Mouse (Mus musculus) monocyte, adult 5-6 weeks (primary cell): Measurements from ENCODE around the gene Cwc25. TPM values are rescaled to one million over a fixed set of nuclear protein-coding genes. Genes with fewer than 3 reads are reported as not detected.

ENCODE experiments used
- ATAC-seq: fragments of 153-309, 156-312 bp; replicated peaks from 2 replicates; pipeline ENCODE4 v1.8.0; 2017; ENCODE audit warnings: mild to moderate bottlenecking; ENCODE audit not compliant: low TSS enrichment, insufficient number of reproducible peaks, severe bottlenecking, poor library complexity, low FRiP score
- total RNA-seq: library from RNA; stranded (forward); fragments of 200-1000, 200-491, 200-594 nt; gene quantifications from 3 replicates; pipeline ENCODE4 v1.2.3, GENCODE M21; 2017

Cwc25 gene
- total RNA-seq, 1 experiment from 2014 or later: 43.5 TPM

DNA sequence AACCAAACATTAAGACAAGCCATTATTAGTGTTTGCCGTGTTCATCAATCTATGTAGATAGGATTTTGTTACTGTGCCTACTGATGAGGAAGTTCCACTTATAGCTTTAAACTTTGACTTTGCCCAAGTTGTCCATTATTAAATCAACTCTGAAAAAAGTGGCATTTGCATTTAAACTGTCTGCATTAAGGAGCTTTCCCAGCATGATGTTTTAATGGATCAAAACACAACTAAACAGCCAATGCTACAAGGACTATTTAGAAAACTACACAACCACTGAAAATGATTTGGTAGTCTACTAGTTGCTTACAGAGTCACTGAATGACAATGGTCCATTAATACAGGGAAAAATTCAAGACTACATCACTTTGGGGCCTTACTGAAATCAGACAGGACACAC lies 12.6 kb upstream of the Cwc25 start:
- no peak for ATAC-seq

- no peak for ATAC-seq
These were observed 10.8 kb upstream of the Cwc25 start for GRCm38 (mm10) chr11:97777129-97777529.

DNA sequence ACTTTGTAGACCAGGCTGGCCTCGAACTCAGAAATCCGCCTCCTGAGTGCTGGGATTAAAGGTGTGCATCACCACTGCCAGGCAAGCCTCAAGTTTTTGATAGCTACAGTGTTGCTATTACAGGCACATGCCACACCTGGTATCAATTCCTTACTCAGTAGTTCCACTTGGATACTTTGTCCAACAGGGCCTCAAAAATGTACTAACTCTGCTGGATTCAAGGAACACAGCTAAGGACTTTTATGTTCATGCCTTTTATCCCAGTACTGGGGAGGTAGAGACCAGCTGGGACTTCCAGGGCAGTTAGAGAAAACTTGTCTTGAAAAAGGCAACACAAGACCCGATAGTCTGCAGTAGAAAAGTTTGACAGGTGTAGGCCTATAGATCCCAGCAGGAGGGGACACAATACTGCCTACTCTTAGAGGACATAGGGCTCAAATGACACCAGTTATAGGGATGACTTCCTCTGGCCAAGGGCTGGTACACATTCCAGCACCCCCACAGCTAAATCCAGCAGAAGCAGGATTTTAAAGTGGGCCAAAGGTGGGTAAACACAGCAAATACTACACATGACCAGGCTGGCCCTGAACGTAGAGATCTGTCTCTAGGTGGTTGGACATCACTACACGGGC lies 10.3 kb upstream of the Cwc25 start:
- no peak for ATAC-seq

DNA sequence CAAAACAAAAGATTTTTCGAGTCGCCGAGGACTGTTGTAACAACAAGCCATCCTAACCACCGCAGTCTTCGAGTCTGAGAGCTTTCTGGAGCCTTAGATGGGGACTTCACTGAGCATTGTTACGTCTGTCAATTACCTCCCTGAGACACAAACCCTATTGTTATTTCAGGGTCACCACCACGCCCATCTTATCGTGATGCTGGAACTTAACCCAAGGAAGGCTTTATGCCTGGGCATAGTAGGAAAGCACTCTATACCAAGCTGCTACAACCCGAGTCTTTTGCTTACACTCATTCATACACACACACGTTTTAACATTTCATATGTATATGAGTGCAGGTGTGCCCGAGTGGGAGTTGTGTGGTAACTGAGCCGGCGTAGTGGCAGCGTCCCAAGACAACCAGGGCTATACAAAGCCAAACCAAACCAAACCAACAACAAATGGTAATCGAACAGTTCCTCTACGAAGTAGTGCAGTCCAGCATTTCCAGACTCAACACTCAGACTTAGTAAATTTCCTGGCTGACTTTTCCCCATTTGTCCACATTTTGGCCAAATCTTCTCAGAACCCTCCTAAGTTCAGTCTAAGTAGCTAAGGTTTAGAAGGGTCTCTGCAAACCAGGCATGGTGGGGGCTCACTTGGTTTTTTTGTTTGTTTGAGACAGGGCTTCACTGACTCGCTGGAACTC lies 9.6 kb upstream of the Cwc25 start, which contains the start of gene 1700001P01Rik:
Gene 1700001P01Rik, minus strand, starts transcription at position 111 of the 689 bp plus-strand sequence.
- ATAC-seq: no peak

DNA sequence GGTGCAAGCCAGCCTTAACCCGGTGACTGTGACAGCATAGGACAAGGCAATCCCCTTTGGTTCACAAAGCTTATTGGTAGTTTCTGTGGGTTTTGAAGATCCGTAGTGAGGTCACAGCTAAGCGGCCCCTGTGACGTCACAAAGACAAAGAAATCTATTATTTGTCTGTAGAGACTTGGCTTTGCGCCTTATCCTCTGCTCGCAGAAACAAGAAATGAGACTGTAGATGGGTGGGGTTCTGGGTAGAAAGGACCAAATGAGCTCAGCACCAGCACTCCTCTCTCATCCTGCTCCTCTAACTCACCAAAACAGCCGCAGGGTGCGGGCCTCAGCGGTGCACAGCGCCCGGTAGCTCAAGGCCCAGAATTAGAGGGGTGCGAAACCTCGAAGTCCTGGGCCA lies 8.8 kb upstream of the Cwc25 start:
- no peak for ATAC-seq

DNA sequence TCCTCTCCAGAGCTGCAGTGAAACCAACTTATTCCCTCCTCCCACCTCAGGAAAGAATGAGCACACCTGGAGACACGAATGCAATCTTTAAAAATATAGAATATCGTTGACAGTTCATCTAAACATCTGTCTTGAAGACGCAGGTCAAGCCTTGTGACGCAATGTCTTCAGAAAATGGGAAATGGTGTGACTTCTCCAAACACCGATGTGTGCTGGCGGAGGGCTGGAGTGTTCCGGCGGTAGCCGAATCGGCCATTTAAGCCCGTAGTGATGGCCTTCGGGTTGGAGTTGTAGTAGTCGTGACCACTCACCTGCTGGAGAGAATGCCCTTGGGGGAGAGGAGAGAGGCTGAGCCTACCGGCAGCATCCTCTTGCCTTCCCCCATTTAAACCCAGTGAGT lies 5.1 kb upstream of the Cwc25 start:
- ATAC-seq: peak; percentile 56

- ATAC-seq: no peak
These were observed 3.3 kb upstream of the Cwc25 start for GRCm38 (mm10) chr11:97769704-97770103.

DNA sequence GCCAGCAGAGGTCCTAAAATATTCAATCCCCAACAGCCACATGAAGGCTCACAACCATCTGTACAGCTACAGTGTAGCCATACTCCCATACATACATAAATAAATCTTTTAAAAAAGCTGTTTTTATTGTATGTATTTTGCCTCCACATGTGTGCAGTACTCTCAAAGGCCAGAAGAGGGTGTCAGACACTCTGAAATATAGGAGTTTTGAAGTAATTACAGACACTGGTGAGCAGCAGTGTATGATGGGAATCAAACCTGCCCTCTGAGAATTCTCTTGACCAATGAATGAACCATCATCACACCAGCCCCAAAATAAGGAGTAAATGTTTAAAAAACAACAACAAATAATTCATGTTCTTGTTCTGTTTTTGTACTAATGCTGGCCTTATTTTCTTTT lies 4.7 kb downstream of the Cwc25 start:
- ATAC-seq: no peak

DNA sequence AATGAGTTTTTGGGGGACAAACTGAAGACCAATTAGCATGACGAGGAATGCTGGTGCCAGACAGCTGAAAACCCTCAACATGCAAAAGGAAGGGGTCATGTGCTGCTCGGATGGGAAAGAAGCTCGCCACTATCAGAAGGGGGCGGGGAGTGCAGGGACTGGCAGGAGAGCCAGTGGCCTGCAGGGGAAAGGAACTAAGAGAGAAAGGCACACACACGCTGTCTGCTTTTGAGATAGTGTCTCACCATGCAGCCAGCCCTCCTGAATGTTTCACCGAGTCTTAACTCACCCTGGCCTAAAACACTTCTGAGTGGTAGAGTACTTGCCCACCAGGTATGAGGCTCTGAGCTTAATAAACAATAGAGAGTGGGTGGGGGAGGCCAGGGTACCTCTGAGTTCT lies 7.4 kb downstream of the Cwc25 start:
- no peak for ATAC-seq

GRCm38 (mm10) chr11:97758125-97758524 lies 8.2 kb downstream of the Cwc25 start:
- no peak for ATAC-seq

GRCm38 (mm10) chr11:97753277-97753676 lies 13.1 kb downstream of the Cwc25 start:
- ATAC-seq: no peak

GRCm38 (mm10) chr11:97748496-97748895 lies 17.9 kb downstream of the Cwc25 start:
- no peak for ATAC-seq

DNA sequence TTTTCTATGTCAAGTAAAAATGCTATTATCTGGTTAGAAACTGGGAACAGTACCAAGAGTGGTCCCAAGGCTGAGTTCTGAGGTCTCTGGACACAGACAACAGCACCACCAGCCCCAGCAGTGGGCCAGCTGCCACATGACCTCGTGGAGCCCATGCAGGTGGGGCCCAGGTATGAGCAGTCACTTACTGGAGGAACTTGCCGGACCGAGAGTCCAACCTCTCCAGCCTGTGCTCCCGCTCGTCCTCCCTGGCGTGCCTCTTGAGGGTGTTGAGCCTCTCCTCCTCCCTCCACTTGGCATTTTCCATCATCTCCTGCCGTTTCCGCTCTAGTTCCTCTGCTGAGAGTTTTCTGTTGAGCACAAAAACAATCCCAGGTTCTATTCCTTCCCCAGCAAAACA lies 18.6 kb downstream of the Cwc25 start:
- ATAC-seq: no peak

- ATAC-seq: no peak
These were observed 21.0 kb downstream of the Cwc25 start for GRCm38 (mm10) chr11:97745331-97745721.

GRCm38 (mm10) chr11:97744718-97745330 lies 21.5 kb downstream of the Cwc25 start:
- ATAC-seq: peak; percentile 92

- ATAC-seq: no peak
These were observed 22.2 kb downstream of the Cwc25 start, which contains the start of gene Pip4k2b for GRCm38 (mm10) chr11:97744063-97744717. Gene Pip4k2b, minus strand, starts transcription at chr11:97744704.

GRCm38 (mm10) chr11:97743423-97743822 lies 22.9 kb downstream of the Cwc25 start:
- ATAC-seq: no peak

DNA sequence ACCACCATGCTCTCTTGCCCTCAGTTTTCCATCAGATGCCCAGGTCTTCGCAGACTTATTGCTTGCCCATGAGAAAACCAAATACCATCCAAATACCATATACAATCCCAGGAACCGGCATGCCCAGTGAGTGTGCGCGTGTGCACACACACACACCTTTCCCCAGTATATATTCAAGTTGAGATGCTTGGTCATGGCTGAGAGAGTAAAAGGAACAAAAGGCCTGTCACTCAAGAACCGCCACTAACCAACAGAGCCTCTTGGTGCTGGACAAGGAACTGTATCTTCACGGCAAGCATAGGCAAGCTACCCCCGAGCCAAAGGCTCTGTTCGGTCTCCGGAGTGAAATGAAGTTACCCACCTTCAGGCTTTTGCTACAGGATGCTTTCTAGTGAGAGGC lies 23.8 kb downstream of the Cwc25 start:
- no peak for ATAC-seq

GRCm38 (mm10) chr11:97742157-97742556 lies 24.2 kb downstream of the Cwc25 start:
- no peak for ATAC-seq
